Mouse (Mus musculus) lung, postnatal 0 days (tissue): ENCODE measurements at regions not wholly inside any gene's neighbourhood (a gene's known extent, or its start where the extent isn't known, plus 50 kb on each side); places are given as distances from the start of the nearest gene placed in this dataset.

ENCODE experiments used
- ATAC-seq: fragments of 200-750 bp; cut with Nextera tagmentation; 2 replicates; pipeline ENCODE4 v1.8.0; 2017; ENCODE audit warnings: moderate library complexity
- DNase-seq: peaks from one replicate; pipeline ENCODE4 v3.0.0-alpha.2; 2016; ENCODE audit warnings: low spot score
- H3K27ac ChIP-seq: fragments of 300-500 bp; sonication (generic); 2 replicates; pipeline ENCODE4 v1.5.1; 2014; ENCODE audit warnings: antibody characterized with exemption, mild to moderate bottlenecking, low read length, mixed read lengths
- H3K27me3 ChIP-seq: fragments of 300-500 bp; sonication (generic); replicated peaks from 2 replicates; pipeline ENCODE4 v1.6.1; 2014; ENCODE audit warnings: low read length, mixed read lengths; ENCODE audit not compliant: insufficient read depth
- H3K36me3 ChIP-seq: fragments of 300-500 bp; sonication (generic); 2 replicates; pipeline ENCODE4 v1.6.1; 2014; ENCODE audit warnings: low read length, mixed read lengths; ENCODE audit not compliant: insufficient read depth
- H3K4me1 ChIP-seq: fragments of 300-500 bp; sonication (generic); 2 replicates; pipeline ENCODE4 v1.6.1; 2014; ENCODE audit warnings: antibody characterized with exemption, low read depth, low read length, mixed read lengths; ENCODE audit not compliant: insufficient read depth
- H3K4me2 ChIP-seq: fragments of 300-500 bp; sonication (generic); replicated peaks from 2 replicates; pipeline ENCODE4 v1.6.1; 2014; ENCODE audit warnings: low read depth, mild to moderate bottlenecking, low read length, moderate library complexity, mixed read lengths
- H3K4me3 ChIP-seq: fragments of 300-500 bp; sonication (generic); 2 replicates; pipeline ENCODE4 v1.5.1; 2014; ENCODE audit warnings: low read depth, low read length
- H3K9ac ChIP-seq: fragments of 300-500 bp; sonication (generic); replicated peaks from 2 replicates; pipeline ENCODE4 v1.6.1; 2014; ENCODE audit warnings: low read depth, mild to moderate bottlenecking
- H3K9me3 ChIP-seq: fragments of 300-500 bp; sonication (generic); 2 replicates; pipeline ENCODE4 v1.6.1; 2016; ENCODE audit warnings: low read length, mixed read lengths
- CTCF ChIP-seq: IDR thresholded peaks from 2 replicates; pipeline ENCODE4 v1.5.1; 2016; ENCODE audit warnings: antibody characterized with exemption, mild to moderate bottlenecking
- EP300 ChIP-seq: IDR thresholded peaks from 2 replicates; pipeline ENCODE4 v1.6.1; 2016; ENCODE audit warnings: antibody characterized with exemption, mild to moderate bottlenecking, control low read depth
- WGBS: fragments of 180-500 bp; shearing (Covaris S2); extraction: QIAGEN DNeasy Blood & Tissue Kit; methylation state at CpG from one replicate; pipeline ENCODE4 v1.1.7; 2014; 5-methylcytosine and 5-hydroxymethylcytosine counted together

DNA sequence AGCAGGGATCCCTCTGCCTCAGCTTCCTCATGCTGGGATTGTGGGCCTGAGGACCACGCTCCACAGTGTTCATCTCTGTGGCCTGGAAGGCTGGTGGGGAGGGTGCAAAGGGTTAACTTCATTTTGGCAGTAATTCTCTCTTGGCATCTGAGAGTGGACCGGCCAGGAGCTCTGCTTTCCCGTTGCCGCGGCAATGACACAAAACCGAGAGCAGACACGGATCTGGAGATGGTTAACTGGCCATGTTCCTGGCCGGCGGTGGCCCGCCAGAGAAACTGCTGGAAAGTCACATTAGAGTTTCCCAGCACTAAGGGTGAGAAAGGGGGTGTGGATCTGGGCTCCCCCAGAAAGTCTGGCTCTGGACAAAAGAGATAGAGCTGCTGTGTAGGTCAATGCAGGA, 89.8 kb upstream of the Haao start:
- Histone ChIP-seq H3K4me1 (peaks cover 5% of the 10 kb centered on the region; the same call in 1 of the 2 replicates), H3K27ac (no peak overlapping the region), H3K27me3 (no peaks in the 10 kb centered on the region), H3K9me3 (no peaks in the 10 kb centered on the region), H3K9ac (no peak overlapping the region), H3K4me3 (no peak overlapping the region), H3K4me2 (no peak overlapping the region), H3K36me3 (no peaks in the 10 kb centered on the region)
- 28% methylated on average over 10 of the region's 10 CpGs for WGBS
- DNase-seq (no peak), ATAC-seq (no peak)
- TF ChIP-seq CTCF, result no peak
- no peak for TF ChIP-seq EP300

GRCm38 (mm10) chr17:83936677-83937076, 88.9 kb upstream of the Haao start:
- no peaks in the 10 kb centered on the region for H3K36me3 ChIP-seq
- H3K27ac ChIP-seq, result no peak overlapping the region
- peaks cover 5% of the 10 kb centered on the region; the same call in 1 of the 2 replicates for H3K4me1 ChIP-seq
- no peak for ATAC-seq
- H3K27me3 ChIP-seq, result no peaks in the 10 kb centered on the region
- no peak overlapping the region for H3K4me2 ChIP-seq
- 71% methylated on average over 9 of the region's 9 CpGs for WGBS
- no peak for DNase-seq
- no peak overlapping the region for H3K9ac ChIP-seq
- H3K4me3 ChIP-seq, result no peak overlapping the region
- TF ChIP-seq EP300, result no peak
- TF ChIP-seq CTCF, result no peak
- H3K9me3 ChIP-seq, result no peaks in the 10 kb centered on the region

- TF ChIP-seq CTCF (no peak), EP300 (no peak)
- DNase-seq (no peak), ATAC-seq (no peak)
- 38% methylated on average over 1 of the region's 1 CpGs for WGBS
- Histone ChIP-seq H3K4me2 (no peak overlapping the region), H3K36me3 (no peaks in the 10 kb centered on the region), H3K27ac (no peak overlapping the region), H3K9ac (no peak overlapping the region), H3K27me3 (no peaks in the 10 kb centered on the region), H3K4me3 (no peak overlapping the region), H3K9me3 (no peaks in the 10 kb centered on the region), H3K4me1 (peaks cover 5% of the 10 kb centered on the region; the same call in 1 of the 2 replicates)
Measured at GRCm38 (mm10) chr17:83935969-83936368, 88.2 kb upstream of the Haao start.

DNA sequence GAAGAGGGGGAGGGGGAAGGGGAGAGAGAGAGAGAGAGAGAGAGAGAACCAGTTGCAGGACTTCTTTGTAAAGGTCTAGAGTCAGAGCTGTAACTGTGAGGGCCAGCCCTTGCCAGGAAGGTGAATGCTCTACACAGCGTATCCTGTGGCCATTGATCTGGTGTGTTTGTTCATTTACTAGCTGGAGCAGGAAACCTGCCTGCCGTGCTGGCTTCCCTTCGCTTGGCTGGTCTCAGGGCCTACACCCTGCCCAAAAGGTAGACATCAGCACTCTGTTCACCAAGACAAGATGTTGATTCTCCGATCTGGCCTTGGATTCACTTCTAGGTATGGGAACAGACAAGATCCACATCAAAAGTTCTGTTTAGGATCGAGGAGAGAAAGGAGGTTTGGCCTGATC, 87.5 kb upstream of the Haao start:
- Histone ChIP-seq H3K4me3 (no peak overlapping the region), H3K27me3 (no peaks in the 10 kb centered on the region), H3K4me2 (no peak overlapping the region), H3K4me1 (peaks cover 5% of the 10 kb centered on the region; the same call in 1 of the 2 replicates), H3K9ac (no peak overlapping the region), H3K9me3 (no peaks in the 10 kb centered on the region), H3K27ac (no peak overlapping the region), H3K36me3 (no peaks in the 10 kb centered on the region)
- DNase-seq, result no peak
- 46% methylated on average over 5 of the region's 5 CpGs for WGBS
- TF ChIP-seq CTCF, result no peak
- TF ChIP-seq EP300, result no peak
- ATAC-seq, result no peak

DNA sequence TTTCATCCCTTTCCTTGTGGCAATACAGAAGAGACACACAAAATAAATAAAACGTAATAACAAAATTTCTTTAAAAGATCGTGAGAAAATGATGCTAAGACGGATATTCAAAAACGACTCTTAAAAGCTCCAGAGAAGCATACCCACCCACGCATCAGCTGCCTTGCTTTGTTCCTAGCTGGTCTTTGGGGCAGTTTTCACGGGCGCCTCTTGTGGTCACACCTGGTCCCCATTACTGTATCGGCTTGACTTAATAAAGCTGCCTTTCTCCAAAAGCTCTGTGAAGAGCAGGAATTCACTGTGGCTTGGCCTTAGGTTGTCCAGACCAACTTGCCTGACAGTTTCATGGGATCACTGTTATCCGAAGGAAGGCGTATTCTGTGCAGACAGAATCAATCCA, 86.0 kb upstream of the Haao start:
- H3K27ac ChIP-seq, result no peak overlapping the region
- TF ChIP-seq EP300 (no peak), CTCF (no peak)
- no peaks in the 10 kb centered on the region for H3K9me3 ChIP-seq
- H3K27me3 ChIP-seq, result no peaks in the 10 kb centered on the region
- no peak overlapping the region for H3K4me3 ChIP-seq
- no peak for DNase-seq
- ATAC-seq, result no peak
- H3K36me3 ChIP-seq, result no peaks in the 10 kb centered on the region
- no peak overlapping the region for H3K9ac ChIP-seq
- H3K4me1 ChIP-seq, result peaks cover 3% of the 10 kb centered on the region; the same call in 1 of the 2 replicates
- no peak overlapping the region for H3K4me2 ChIP-seq
- WGBS, result 91% methylated on average over 10 of the region's 10 CpGs

DNA sequence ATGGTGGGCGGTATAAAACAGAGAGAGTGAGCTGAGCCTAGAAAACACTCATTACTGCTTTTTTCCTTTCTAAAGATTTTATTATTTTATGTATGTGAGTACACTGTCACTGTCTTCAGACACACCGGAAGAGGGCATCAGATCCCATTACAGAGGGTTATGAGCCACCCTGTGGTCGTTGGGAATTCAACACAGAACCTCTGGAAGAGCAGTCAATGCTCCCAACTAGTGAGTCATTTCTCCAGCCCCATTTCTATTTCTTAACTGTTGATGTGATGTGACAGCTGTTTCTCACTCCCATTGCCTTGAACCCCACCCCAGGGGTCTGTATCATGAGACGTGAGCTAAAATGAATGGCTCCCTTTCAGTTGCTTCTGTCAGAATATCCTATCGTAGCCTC, 82.6 kb upstream of the Haao start:
- no peaks in the 10 kb centered on the region for H3K36me3 ChIP-seq
- H3K9ac ChIP-seq, result no peak overlapping the region
- H3K4me2 ChIP-seq, result no peak overlapping the region
- TF ChIP-seq EP300 (no peak), CTCF (no peak; the same call in 1 of the 2 replicates)
- no peaks in the 10 kb centered on the region for H3K9me3 ChIP-seq
- ATAC-seq (no peak), DNase-seq (no peak)
- H3K4me1 ChIP-seq, result no peaks in the 10 kb centered on the region
- WGBS, result 79% methylated on average over 5 of the region's 5 CpGs
- no peak overlapping the region for H3K27ac ChIP-seq
- H3K27me3 ChIP-seq, result no peaks in the 10 kb centered on the region
- H3K4me3 ChIP-seq, result no peak overlapping the region

DNA sequence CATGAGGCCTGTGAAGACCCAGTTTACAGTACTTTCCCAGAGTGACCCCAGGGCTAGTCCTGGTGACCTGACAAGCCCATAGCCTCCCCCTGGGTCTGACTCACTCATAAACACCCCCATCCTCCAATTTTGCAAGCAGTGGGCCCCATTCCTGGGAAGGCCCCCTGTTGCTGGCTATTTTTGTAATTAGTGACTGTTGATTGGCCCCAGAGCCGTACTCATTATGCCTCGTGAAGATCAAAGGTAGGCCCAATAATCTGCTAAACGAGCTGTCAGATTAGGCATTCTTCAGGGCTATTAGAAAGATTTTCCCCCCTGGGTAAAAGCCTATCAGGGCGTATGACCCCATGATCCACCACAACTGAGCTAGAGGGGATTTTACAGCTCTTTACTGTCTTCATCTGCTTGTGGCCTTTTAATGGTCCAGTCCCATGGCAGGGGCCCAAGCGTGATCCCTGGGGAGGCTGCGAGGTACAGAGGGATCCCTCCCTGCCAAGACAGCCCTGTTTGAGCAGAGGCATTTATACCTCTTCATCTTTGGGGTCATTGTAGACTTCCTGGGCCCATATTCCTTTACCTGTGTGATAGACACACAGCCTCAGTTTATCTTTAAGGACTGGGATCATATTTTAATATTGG, 80.1 kb upstream of the Haao start:
- Histone ChIP-seq H3K4me2 (no peak overlapping the region), H3K9ac (no peak overlapping the region), H3K9me3 (no peaks in the 10 kb centered on the region), H3K4me3 (no peak overlapping the region), H3K36me3 (no peaks in the 10 kb centered on the region), H3K27me3 (no peaks in the 10 kb centered on the region), H3K4me1 (no peaks in the 10 kb centered on the region; the same call in 1 of the 2 replicates), H3K27ac (no peak overlapping the region)
- no peak for ATAC-seq
- no peak for DNase-seq
- no peak for TF ChIP-seq CTCF
- no peak for TF ChIP-seq EP300
- 81% methylated on average over 6 of the region's 6 CpGs for WGBS
